In genomic region chr15:85712565-85713168, GRCm38 (mm10) we compare ENCODE assay signal across 8 mouse cellular contexts. TPM values are rescaled to one million over a fixed set of nuclear protein-coding genes. Genes with fewer than 3 reads are reported as not detected.
A peak's percentile ranks its signal among the peaks of the same experiment; 100 is the strongest.
DNase-seq lines count a peak whose midpoint lies in the region.

No protein-coding gene starts in this region.

- H3K4me3 ChIP-seq in limb, embryonic 10.5 days, result no peak overlapping the region

- peaks cover 19% of the 10 kb centered on the region for H3K27me3 ChIP-seq in limb, embryonic 10.5 days (ENCODE audit: low read depth, poor library complexity, severe bottlenecking)

- H3K9me3 ChIP-seq in limb, embryonic 10.5 days (replicated peaks), result no peaks in the 10 kb centered on the region

- H3K27ac ChIP-seq in limb, embryonic 10.5 days, result no peak overlapping the region

- 0 out of 2 replicates have a peak, but pooled peaks cover 3% of the 10 kb centered on the region for H3K4me1 ChIP-seq in limb, embryonic 10.5 days

- WGBS in limb, embryonic 10.5 days, result 41% methylated on average over 5 of the region's 5 CpGs

- no peaks in the 10 kb centered on the region for H3K36me3 ChIP-seq in limb, embryonic 10.5 days

- peak; percentile 23 for DNase-seq in adrenal gland, adult 2 months
- DNase-seq in adrenal gland, postnatal 36 days, result no peak
- peak; percentile 75 for DNase-seq in kidney, postnatal 10 days
- DNase-seq in kidney, adult 11 months, result no peak
- DNase-seq in ES-CJ7 (ENCODE audit: low read depth, low spot score), result peak; percentile 79
- peak; percentile 47 for DNase-seq in limb, embryonic 10.5 days (ENCODE audit: low spot score)
- DNase-seq in urinary bladder, postnatal 36 days (ENCODE audit: low spot score in 2 of 2), result no peak
- DNase-seq in cerebellum, postnatal 4 days (ENCODE audit: low spot score in 2 of 2), result no peak

RNA-seq across cellular contexts. Expression of gene Ppara, which starts 22.1 kb away (rescaled TPM):
- 10 to 100 TPM; 37.2 to 48.9 TPM for total RNA-seq in adrenal gland, adult 2 months (2021)
- 6.3 and 8.5 TPM in 2 replicates for polyA plus RNA-seq in adrenal gland, adult 2 months (2012; rRNA removed)
- 10 to 100 TPM; 23.9 to 38.5 TPM for total RNA-seq in adrenal gland, postnatal 36 days (2021)
- 0.16 and 0.45 TPM in 2 replicates for polyA plus RNA-seq in limb, embryonic 10.5 days (2016; fragmentation: Nextera tagmentation; extraction: Ambion mirVana)

Comparison
In these comparisons a context has a peak if more than half of its experiments do, and no peak if none do; other contexts are left out.
1. DNase-seq: peak in adrenal gland, adult 2 months (single experiment), kidney, postnatal 10 days (single experiment), ES-CJ7 (single experiment) and limb, embryonic 10.5 days (single experiment); none in adrenal gland, postnatal 36 days (0 of 2), kidney, adult 11 months (single experiment), urinary bladder, postnatal 36 days (0 of 2) and cerebellum, postnatal 4 days (0 of 2).